Mouse (Mus musculus) kidney, adult 2 months (tissue): Measurements from ENCODE around the gene Galnt4.

Experiments
- CTCF ChIP-seq: fragments of 200-500 bp; conservative IDR thresholded peaks from 2 replicates; pipeline ENCODE4 v1.5.1; 2011; ENCODE audit warnings: low read depth, mild to moderate bottlenecking, control low read depth, low read length, moderate library complexity, mixed read lengths; ENCODE audit not compliant: insufficient read depth, insufficient read length
- POLR2A ChIP-seq: fragments of 200-500 bp; IDR thresholded peaks from one replicate; pipeline ENCODE4 v1.6.1; 2011; ENCODE audit warnings: low read depth, low read length, control low read depth

DNA sequence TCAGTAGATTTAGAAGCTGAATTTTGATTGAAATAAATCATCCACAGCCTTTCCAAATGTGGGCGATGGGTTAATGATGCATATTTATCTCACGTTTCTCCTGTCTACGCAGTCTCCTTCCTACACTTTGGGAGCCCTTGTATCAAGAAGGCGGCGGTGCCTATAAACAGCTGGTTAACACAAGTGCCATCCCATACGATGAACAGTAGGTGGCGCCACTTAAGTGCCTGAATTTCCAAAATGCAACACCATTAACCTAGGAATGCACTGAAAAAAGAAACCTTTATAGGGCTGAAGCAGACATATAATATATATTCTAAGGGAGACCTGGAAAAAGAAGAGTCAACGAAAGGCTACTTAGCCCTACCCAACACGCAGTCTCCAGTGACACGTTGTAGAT, 10.6 kb upstream of the Galnt4 start:
- TF ChIP-seq CTCF (peak; percentile 67), POLR2A (no peak)
